Mouse (Mus musculus) hindbrain, postnatal 0 days (tissue): Measurements from ENCODE around the gene Alkbh8. TPM values are rescaled to one million over a fixed set of nuclear protein-coding genes. Genes with fewer than 3 reads are reported as not detected.
"Not testable (repeated sequence)": the region's sequence is repeated elsewhere in the genome, so short reads cannot be mapped to it uniquely, and the experiment has no call there.

Experiments
- ATAC-seq: fragments of 200-750 bp; cut with Nextera tagmentation; 2 replicates; pipeline ENCODE4 v1.8.0; 2017; ENCODE audit warnings: mild to moderate bottlenecking, moderate TSS enrichment, moderate library complexity
- DNase-seq: peaks from one replicate; pipeline ENCODE4 v3.0.0-alpha.2; 2015; ENCODE audit warnings: low spot score
- H3K27ac ChIP-seq: fragments of 300-500 bp; sonication (generic); 2 replicates; pipeline ENCODE4 v1.5.1; 2014; ENCODE audit warnings: mild to moderate bottlenecking
- H3K27me3 ChIP-seq: fragments of 300-500 bp; sonication (generic); 2 replicates; pipeline ENCODE4 v1.6.1; 2014; ENCODE audit warnings: low read length, mixed read lengths; ENCODE audit not compliant: insufficient read depth
- H3K36me3 ChIP-seq: fragments of 300-500 bp; sonication (generic); 2 replicates; pipeline ENCODE4 v1.6.1; 2014; ENCODE audit warnings: low read length, mixed read lengths; ENCODE audit not compliant: insufficient read depth
- H3K4me1 ChIP-seq: fragments of 300-500 bp; sonication (generic); 2 replicates; pipeline ENCODE4 v1.6.1; 2014; ENCODE audit warnings: antibody characterized with exemption, low read length, mixed read lengths; ENCODE audit not compliant: insufficient read depth
- H3K4me2 ChIP-seq: fragments of 300-500 bp; sonication (generic); 2 replicates; pipeline ENCODE4 v1.6.1; 2014; ENCODE audit warnings: low read depth, mild to moderate bottlenecking, low read length, moderate library complexity, mixed read lengths
- H3K4me3 ChIP-seq: fragments of 300-500 bp; sonication (generic); 2 replicates; pipeline ENCODE4 v1.5.1; 2014; ENCODE audit warnings: low read length
- H3K9ac ChIP-seq: fragments of 300-500 bp; sonication (generic); replicated peaks from 2 replicates; pipeline ENCODE4 v1.6.1; 2014; ENCODE audit warnings: mild to moderate bottlenecking, low read length, moderate library complexity, mixed read lengths
- H3K9me3 ChIP-seq: fragments of 300-500 bp; sonication (generic); 2 replicates; pipeline ENCODE4 v1.6.1; 2016; ENCODE audit warnings: low read length, mixed read lengths
- CTCF ChIP-seq: IDR thresholded peaks from 2 replicates; pipeline ENCODE4 v1.5.1; 2016; ENCODE audit warnings: antibody characterized with exemption, control low read depth, low read depth
- WGBS: fragments of 180-500 bp; shearing (Covaris S2); extraction: QIAGEN DNeasy Blood & Tissue Kit; methylation state at CpG from one replicate; pipeline ENCODE4 v1.1.7; 2014; 5-methylcytosine and 5-hydroxymethylcytosine counted together
- polyA plus RNA-seq: library from polyadenylated mRNA; unstranded; fragments of >200 nt; fragmentation: Nextera tagmentation; extraction: Ambion mirVana; gene quantifications from 2 replicates; pipeline ENCODE4 v1.2.1, GENCODE M21; 2015
- total RNA-seq: library from RNA; depleted of rRNA; stranded (reverse); fragments of >200 nt; gene quantifications from 2 replicates; pipeline ENCODE4 v1.2.3, GENCODE M21; 2014; rRNA removed

Alkbh8 gene
- total and polyA plus RNA-seq, 2 experiments from 2014 or later: 14.4 to 41.1 TPM

- peak overlapping the region; percentile 53 for H3K9ac ChIP-seq
- peak; percentile 45 for DNase-seq
- H3K36me3 ChIP-seq: no peaks in the 10 kb centered on the region
- H3K27me3 ChIP-seq: no peaks in the 10 kb centered on the region
- peak; percentile 22; the same call in 1 of the 2 replicates for ATAC-seq
- H3K27ac ChIP-seq: peak overlapping the region; percentile 62; the same call in 1 of the 2 replicates
- H3K4me3 ChIP-seq: peak overlapping the region; percentile 60
- WGBS: 2% methylated on average over 13 of the region's 13 CpGs
- H3K9me3 ChIP-seq: no peaks in the 10 kb centered on the region
- H3K4me1 ChIP-seq: no peaks in the 10 kb centered on the region
- TF ChIP-seq CTCF: no peak
- H3K4me2 ChIP-seq: peak overlapping the region; percentile 85
Measured at GRCm38 (mm10) chr9:3404372-3404771, 69.4 kb downstream of the Alkbh8 start.

GRCm38 (mm10) chr9:3439555-3440300 lies 104.8 kb downstream of the Alkbh8 start:
- DNase-seq, H3K36me3 ChIP-seq, H3K9ac ChIP-seq, H3K27ac ChIP-seq, H3K4me1 ChIP-seq, ATAC-seq, H3K4me2 ChIP-seq, H3K27me3 ChIP-seq, H3K9me3 ChIP-seq, H3K4me3 ChIP-seq: not testable (repeated sequence)
- WGBS: 77% methylated on average over 6 of the region's 6 CpGs

Other genes with a start within 250 kb of the Alkbh8 start
- gene Cwf19l2, start 68.5 kb downstream of the Alkbh8 start, total RNA-seq: 6.0 and 6.1 TPM in 2 replicates
- 8.8 and 10.8 TPM in 2 replicates for gene Cwf19l2, start 68.5 kb downstream of the Alkbh8 start, polyA plus RNA-seq
- 27.5 and 27.6 TPM in 2 replicates for gene Gucy1a2, start 197.6 kb downstream of the Alkbh8 start, total RNA-seq
- 3.4 and 3.5 TPM in 2 replicates for gene Gucy1a2, start 197.6 kb downstream of the Alkbh8 start, polyA plus RNA-seq